Mouse (Mus musculus) cerebellum, adult 8-10 months (tissue): ENCODE data around the gene H13.

Source experiments
- DNase-seq: peaks from one replicate; pipeline ENCODE4 v3.0.0; 2022

Gene H13

DNA sequence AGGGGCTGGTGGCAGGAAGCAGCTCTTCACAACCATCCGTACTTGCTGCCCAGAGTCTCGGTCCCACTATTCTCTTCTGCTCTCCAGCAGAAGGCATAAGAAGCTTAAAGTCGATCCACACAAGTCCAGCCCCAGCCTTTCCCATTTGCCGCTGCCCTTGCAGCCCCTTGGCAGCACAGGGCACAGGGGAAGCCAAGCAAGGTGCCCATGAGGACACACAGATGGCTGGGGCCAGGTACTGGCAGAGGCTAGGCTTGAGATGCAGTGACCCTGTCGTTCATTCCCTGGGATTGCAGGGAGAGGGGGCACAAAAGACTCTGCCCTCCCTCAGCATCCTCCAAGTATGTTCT is 35.0 kb downstream of the H13 start:
- peak; percentile 71 for DNase-seq

DNA sequence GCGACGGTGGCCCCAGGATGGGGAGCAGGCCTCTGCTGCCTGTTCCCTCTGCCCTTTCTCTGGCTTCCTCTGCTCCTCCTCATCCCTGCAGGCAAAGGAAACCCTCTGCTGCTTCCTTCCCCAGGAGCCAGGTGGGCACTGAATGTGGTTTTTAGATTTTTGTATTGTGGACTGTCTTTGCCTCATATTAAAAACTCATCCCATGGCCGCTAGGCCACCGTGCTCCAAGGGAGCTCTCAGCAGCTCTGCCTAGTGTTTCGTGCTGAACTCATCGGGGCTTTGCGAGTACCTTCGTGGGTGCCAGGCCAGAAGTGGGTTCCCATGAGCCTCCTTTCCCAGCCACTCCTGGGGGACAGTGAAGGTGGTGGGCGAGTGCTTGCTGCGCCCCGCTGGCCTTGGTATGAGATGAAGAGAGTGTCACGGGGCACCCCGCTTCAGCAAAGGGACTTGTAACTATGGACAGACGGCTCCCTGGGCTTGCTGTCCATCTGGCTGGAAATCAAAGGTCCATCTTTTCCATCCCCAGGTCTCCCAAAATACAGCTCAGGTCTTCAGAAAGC is 35.6 kb downstream of the H13 start:
- DNase-seq, result peak; percentile 51

GRCm38 (mm10) chr2:152705993-152706571 is 36.8 kb downstream of the H13 start:
- peak; percentile 57 for DNase-seq

DNA sequence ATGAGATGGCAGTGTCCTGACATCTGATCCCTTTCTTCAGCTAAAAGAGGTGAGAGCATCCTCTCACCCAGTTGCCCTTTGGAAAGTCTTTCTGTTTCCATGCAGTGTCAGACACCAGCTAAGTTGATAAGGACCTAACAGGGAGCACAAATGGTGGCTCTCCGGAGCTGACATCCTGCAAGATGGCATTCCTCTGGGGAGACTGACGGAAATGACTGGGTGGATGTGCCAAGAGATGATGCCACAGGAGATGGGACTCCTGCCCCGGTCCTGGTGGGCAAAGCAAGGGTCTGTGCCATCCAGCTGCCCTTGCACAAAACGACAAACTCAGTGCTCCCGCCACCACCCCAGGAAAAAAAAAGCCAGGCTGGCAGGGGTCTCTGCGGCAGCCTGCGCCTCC is 37.9 kb downstream of the H13 start:
- DNase-seq, result peak; percentile 43

GRCm38 (mm10) chr2:152707627-152708026 is 38.4 kb downstream of the H13 start:
- DNase-seq, result peak; percentile 73

DNA sequence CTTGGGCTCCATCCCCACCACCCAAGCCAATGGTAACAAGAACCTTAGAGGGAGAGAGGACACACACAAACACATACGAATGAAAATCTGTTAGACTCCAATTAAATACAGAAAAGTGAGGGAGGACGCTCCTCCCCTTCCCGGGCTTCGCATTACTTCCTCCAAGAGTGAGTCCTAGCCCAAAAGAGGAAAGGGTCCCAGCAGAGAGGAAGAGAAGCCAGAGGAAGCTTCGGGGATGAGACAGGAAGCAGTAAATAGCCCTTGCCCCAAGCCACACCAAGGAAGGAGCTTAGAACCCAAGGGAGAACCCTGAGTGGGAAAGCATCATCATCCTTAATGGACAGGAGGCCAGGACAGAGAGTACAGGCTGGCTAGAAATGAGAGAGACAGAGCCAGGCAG is 39.8 kb downstream of the H13 start:
- DNase-seq, result no peak

DNA sequence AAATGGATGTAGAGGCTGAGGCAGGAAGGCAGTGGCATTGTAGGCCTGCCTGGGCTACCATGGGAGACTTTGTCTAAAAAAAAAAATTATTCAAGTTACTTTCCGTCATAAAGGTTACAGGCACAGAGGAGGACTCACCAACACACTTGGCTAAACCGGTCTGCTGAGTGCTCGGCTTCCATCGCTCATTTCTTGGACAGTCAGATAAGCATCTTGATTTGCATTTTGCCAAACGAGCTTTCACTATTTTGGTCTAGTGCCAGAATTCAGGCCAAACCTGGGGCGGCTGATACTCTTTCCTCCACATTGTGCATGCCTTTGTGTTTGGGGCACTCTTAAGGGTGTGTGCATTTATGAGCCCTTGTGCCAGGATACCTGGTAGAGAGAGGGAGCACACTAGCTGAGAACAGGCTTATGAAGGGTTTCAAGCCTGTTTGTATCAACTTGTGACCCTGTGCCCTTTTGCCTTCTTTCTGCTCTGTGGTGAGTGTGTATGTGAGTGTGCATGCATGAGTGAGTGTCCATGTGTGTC is 47.0 kb downstream of the H13 start:
- no peak for DNase-seq

DNA sequence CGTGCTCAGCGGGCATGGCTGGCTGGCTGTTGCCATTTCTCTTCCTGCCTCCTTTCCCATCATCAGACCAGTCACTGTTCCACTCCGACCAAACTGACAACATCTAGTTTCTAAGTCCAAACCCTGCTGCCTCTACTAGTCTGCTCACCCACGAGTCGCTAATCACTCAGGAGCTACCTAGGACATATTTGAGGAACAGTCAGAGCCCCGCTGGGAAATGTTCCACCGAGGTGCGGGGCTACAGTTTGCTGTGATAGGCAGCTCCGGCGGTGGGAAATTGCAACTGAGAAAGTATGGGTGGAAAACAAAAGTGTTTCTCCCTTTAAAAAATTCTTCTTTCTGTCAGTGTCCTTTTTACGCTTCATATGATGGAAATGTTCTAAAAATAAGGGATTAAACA is 48.4 kb downstream of the H13 start:
- DNase-seq, result no peak

- no peak for DNase-seq
Measured at GRCm38 (mm10) chr2:152718076-152718475, 48.8 kb downstream of the H13 start.

DNA sequence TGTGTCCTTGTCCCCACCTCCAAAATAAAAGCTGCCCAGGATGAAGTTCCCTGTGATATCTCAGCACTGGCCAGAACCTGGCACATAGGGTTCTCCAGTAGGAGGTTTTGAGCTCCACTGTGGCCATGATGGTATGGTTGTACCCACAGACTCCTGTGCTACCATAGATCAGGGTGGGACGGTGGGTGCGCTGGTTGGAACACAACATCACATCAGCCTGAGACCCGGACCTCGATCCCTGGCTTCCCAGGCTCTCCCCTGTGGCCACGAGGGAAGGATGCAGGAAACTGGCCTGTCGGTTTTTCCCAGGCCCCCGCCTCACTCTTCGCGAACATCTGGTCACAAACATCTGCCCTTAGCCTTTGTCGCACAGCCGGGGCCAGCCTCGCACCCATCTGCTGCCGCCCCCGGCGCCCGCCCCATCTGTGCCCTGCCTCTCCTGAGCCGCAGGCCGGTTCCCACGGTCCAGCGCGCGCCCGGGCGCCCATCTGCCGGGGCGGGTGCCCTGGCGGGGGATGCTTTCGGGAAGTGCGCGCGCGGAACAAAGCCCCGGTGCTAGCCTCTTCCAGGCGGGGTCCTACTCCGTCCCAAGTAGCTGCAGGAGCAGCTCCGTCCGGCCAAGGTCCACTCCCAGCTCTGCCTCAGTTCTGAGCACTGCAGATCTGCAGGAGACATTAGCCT is 54.5 kb downstream of the H13 start:
- DNase-seq, result no peak

DNA sequence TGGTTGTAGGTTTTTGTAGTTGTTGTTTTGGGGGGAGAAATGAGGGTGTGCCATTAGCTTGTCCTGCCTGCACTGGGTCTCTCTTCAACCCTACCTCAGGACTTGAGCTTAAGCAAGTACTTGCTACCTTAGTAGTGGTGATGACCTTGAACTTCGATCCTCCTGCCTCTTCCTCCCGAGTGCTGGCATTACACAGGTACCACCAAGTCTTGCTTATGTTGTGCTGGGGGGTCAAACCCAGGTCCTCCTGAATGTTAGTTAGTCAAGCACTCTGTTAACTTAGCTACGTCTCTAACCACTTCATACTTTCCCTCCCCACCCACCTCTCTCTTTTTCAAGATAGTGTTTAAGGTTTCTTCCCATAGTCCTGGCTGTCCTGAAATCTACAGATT is 55.1 kb downstream of the H13 start:
- no peak for DNase-seq

DNA sequence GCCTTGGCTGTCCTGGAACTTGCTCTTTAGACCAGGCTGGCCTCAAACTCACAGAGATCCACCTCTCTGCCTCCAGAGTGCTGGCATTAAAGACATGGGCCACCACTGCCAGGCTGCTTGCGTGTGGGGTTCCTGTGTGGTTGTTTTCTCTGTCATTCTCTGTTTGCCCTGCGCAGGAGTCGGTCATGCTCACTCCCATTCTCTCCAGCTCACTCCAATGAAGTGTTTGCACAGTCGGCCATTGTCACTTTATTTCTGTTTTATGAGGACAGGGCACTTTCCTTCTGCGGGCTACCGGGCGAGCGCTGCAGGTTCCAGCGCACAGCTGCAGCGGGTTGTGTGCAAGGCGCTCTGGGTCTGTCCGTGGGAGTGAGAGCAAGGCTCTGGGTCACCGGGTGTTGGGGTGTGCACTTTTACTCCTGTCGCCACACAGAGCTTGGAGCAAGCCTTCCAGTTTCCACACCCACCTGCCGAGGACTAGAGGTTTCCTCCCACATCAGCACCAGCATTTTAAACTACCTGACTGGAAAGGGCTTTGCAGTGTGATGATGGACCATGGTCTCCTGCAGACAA is 56.0 kb downstream of the H13 start:
- DNase-seq, result no peak

DNA sequence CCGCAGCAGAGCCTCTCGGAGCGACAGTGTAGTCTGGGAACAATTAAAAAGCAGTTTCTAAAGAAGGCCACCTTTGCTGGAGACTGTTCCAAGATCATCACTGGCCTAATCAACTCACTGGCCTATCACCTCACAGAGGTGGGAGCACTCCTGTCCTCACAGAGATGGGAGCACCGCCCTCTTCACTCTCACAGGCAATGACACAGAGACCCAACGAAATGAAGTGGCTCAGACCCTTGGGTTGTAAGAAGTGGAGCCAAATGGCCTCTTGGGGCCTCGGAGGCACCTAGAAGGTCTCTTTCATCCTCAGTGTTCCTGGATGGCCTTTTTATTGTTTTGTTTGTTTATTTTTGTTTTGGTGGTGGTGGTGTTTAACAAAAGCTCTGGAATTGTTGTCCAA is 57.0 kb downstream of the H13 start:
- DNase-seq, result no peak

GRCm38 (mm10) chr2:152726751-152727335 is 57.6 kb downstream of the H13 start:
- no peak for DNase-seq

DNA sequence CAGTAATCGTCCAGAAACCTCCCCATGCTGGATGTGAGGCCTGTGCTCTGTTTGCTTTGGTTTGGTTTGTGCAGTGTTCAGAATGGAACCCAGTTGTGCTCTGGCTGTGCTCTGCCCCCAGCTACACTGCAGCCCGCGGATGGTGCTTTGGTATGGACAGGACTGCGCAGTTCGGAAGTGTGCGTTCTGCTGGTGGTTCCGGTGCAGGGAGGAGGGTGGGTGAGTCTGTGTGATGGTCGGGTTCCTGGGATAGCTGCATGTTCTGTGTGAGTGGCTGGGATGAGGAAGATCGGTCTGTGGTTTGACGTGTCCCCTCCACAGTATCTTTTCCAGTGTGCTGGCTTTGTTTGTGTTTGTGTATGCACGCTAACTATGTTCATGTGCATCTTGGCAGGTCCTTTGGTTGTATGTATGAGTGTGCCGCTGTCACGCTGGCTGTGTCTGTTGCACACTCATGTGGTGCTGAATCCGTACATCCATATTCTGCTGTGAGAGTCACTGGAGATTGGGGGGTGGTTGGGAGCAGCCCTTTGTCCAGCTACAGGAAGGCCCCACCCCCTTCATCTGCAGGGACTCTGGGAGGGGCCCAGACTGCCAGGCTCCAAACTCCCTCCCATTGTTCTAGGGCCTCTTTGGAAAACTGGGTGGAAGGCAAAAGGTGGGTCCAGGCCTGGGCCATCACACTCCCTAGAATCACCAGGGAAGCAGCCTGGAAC is 58.7 kb downstream of the H13 start:
- DNase-seq, result no peak

GRCm38 (mm10) chr2:152728594-152728993 is 59.3 kb downstream of the H13 start:
- no peak for DNase-seq

GRCm38 (mm10) chr2:152729013-152729635 is 59.9 kb downstream of the H13 start:
- no peak for DNase-seq

DNA sequence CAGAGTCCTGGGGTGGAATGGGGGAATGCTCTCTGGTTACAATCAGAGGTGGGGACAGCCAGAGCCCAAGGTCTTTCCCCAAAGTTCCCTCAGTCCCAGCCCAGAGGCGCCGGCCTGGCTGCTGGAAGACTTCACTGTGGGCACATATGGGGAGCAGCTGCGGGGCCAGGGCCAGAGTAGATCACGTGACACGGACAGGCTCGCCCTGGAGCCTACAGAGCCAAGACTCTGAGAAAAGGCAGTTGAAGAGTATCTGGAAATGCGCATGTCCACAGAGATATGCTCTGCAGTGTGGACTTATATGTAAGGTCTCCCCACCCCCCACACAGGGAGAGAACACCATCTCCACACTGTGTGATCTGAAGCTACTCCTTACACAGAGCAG is 60.4 kb downstream of the H13 start:
- DNase-seq, result no peak

GRCm38 (mm10) chr2:152733201-152733600 is 63.9 kb downstream of the H13 start:
- DNase-seq, result no peak

- no peak for DNase-seq
Measured at GRCm38 (mm10) chr2:152734501-152734900, 65.2 kb downstream of the H13 start.

- DNase-seq, result peak; percentile 70
Measured at GRCm38 (mm10) chr2:152734984-152735383, 65.7 kb downstream of the H13 start.

GRCm38 (mm10) chr2:152736090-152736601 is 66.9 kb downstream of the H13 start, which contains the start of gene Id1:
TSS of gene Id1 (plus strand) at chr2:152736251.
- no peak for DNase-seq
